Mouse (Mus musculus): Measurements from ENCODE around the gene Nfatc3. TPM values are rescaled to one million over a fixed set of nuclear protein-coding genes. Genes with fewer than 3 reads are reported as not detected.
"Not testable (repeated sequence)": the region's sequence is repeated elsewhere in the genome, so short reads cannot be mapped to it uniquely, and the experiment has no call there.

Gene Nfatc3
- polyA plus RNA-seq (2012; ENCODE audit: insufficient read depth, insufficient read length, missing spikeins): 28.3 and 31.9 TPM in 2 replicates

DNA sequence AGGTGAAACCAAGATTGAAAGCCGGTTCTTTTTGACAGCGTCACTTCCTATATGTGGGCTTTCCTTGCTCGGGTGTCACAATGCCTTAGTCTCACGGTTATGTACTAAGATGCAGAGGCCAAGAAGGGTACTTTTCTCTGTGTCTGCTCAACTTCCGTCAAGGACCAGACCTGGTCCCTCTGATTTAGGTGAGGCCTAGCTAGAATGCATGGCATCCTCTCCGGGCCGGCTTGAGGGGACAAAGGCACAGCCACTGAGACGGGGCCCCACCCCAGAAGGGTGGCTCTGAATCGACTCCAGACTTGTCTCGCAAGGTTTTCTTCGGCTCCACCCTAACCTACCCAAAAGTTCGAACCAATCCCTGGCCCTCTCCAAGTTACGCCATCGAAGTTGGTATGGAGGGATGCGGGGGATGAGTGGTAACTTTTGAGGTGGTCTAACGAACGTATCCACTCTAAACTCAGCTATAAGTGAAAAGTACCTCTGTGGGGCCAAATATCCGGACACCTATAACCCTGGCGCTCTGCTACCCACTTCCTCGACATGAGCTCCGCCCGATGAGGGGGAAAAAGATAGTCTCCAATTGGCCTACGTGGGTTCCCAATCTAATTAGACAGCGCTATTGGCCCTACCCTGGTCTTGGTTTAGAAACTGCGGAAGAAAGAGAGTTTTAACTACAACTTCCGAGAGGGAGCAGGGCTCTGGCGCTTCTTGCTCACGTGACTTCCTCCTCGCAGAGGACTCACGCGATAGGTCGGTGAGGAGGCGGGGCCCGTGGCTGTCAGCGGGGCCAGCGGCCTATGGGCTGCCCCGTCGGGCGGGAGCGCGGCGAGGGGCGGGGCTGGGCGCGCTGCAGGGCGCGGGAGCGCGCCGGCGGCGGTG lies at the start of gene Nfatc3:
Nfatc3 (plus strand) TSS at position 110 of the 882 bp plus-strand sequence.
- Histone ChIP-seq H3K4me3 (ENCODE audit: insufficient read depth, low read length) (peak within 1 kb of the TSS; percentile 81), H3K27ac (ENCODE audit: insufficient read depth, low read depth, low read length) (peak within 1 kb of the TSS; percentile 90), H3K4me1 (ENCODE audit: control insufficient read depth, insufficient read depth, low read length) (peaks cover 32% of the 10 kb centered on the region)
- TF ChIP-seq CTCF (IDR thresholded peaks at IDR 0.05; ENCODE audit: low read depth, low read length) (no peak), POLR2A (IDR thresholded peaks at IDR 0.05; ENCODE audit: borderline replicate concordance, low read depth, low read length) (0 out of 2 replicates have a peak, but pooled peaks have one; percentile 35)

DNA sequence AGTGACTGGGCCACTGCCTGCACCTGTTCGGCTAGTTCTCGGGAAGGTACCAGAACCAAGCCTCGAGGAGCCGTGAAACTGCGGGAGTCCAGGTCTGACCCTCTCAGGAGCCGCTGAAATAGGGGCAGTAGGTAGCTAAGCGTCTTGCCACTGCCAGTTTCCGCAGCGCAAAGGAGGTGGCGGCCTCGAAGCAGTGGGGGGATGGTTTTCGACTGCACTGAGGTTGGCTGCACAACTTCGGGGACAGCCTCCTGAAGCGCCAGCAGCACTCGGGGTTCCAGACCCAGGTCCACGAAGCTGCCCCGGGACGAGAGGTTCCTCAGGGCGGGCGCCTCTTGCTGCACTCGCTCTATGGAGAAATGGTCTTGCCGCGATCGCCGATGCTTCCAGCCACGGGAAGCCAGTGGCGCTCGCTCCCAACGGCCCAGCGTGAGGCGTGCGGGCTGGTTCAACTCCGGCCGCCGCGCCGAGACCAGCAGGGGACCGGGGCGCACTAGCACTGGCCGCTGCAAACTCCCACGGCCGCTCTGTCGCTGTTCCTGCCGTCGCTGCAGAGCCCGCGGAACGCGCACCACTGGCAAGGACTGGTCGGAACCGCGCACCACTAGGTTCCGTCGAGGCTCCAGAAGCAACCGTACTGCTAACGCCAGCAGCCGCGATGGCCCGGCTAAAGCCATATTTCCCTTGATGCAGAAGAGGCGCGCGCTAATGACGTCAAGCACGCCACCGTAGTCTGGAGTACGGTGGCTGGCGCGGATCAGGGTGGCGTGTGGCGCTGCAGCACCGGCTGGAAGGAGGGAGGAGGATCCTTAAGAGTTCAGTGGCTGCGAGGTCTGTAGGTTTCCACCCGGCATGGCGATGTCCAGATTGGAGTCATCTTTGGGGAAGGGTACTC lies 47.6 kb upstream of the Nfatc3 start:
- TF ChIP-seq POLR2A (IDR thresholded peaks at IDR 0.05; ENCODE audit: borderline replicate concordance, low read depth, low read length): 0 out of 2 replicates have a peak, but pooled peaks have one; percentile 45
- no peak for TF ChIP-seq CTCF (IDR thresholded peaks at IDR 0.05; ENCODE audit: low read depth, low read length)
- Histone ChIP-seq H3K27ac (ENCODE audit: insufficient read depth, low read depth, low read length) (peak overlapping the region; percentile 49), H3K4me1 (ENCODE audit: control insufficient read depth, insufficient read depth, low read length) (peaks cover 25% of the 10 kb centered on the region), H3K4me3 (ENCODE audit: insufficient read depth, low read length) (peak overlapping the region; percentile 84)

DNA sequence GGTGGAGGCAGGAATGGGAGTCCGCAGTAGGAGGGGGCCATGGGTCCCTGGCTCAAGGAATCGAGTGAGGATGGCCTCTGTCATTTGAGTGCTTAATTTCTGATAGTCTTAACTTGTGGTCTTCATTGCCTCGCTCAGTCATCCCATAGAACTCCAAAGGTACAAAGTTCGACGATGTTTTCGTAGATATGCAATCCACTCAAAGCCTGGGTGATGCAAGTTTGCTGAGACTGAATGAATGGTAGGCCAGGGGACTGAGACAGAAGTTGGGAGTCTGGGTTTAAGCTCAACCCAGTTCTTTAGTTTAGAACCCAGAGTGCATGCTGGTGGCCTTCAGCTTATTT lies 47.0 kb upstream of the Nfatc3 start, which contains the start of gene Ddx28:
Ddx28 (minus strand) TSS at position 240 of the 344 bp plus-strand sequence.
- Histone ChIP-seq H3K4me3 (ENCODE audit: insufficient read depth, low read length) (peak within 1 kb of the TSS; percentile 84), H3K4me1 (ENCODE audit: control insufficient read depth, insufficient read depth, low read length) (peaks cover 21% of the 10 kb centered on the region), H3K27ac (ENCODE audit: insufficient read depth, low read depth, low read length) (peak within 1 kb of the TSS; percentile 49)
- TF ChIP-seq POLR2A (IDR thresholded peaks at IDR 0.05; ENCODE audit: borderline replicate concordance, low read depth, low read length): no peak
- no peak for TF ChIP-seq CTCF (IDR thresholded peaks at IDR 0.05; ENCODE audit: low read depth, low read length)

DNA sequence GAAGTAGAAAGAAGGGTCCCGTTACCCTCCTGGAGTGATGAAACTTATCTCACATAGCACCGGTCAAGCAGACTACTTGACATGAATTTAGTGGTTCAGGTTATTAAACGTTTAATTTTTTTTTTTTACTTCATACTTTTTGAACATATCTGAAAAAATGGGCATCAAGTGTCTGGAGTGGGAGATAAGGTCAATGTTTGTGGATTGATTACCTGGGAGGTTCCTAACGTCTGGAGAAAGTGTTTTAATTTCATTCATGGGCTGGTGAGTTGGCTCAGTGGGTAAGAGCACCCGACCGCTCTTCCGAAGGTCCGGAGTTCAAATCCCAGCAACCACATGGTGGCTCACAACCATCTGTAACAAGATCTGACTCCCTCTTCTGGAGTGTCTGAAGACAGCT lies 46.4 kb upstream of the Nfatc3 start:
- H3K4me1 ChIP-seq (ENCODE audit: control insufficient read depth, insufficient read depth, low read length): peaks cover 19% of the 10 kb centered on the region
- H3K27ac ChIP-seq (ENCODE audit: insufficient read depth, low read depth, low read length): not testable (repeated sequence)

DNA sequence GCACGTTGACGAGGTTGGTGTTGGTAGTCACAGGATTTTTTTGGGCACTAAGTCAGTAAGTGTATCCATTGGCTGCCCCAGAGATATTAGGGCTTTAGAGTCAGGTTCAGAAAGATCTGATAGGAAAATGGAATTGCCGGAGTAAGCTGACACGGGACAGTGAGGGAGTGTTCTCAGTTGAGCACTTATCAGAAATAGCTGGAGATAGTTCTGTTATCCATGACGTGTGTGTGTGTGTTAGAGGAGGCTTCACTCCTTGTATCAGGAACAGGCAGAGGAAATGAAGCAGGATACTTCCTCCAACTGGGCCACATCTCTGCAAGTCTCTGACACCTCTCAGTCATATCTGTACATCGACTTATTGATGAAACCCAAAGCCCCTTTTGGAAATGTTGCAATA lies 42.4 kb upstream of the Nfatc3 start:
- Histone ChIP-seq H3K4me3 (ENCODE audit: insufficient read depth, low read length) (no peak overlapping the region), H3K27ac (ENCODE audit: insufficient read depth, low read depth, low read length) (no peak overlapping the region), H3K4me1 (ENCODE audit: control insufficient read depth, insufficient read depth, low read length) (peaks cover 5% of the 10 kb centered on the region; the same call in 1 of the 2 replicates)
- TF ChIP-seq CTCF (IDR thresholded peaks at IDR 0.05; ENCODE audit: low read depth, low read length): no peak
- TF ChIP-seq POLR2A (IDR thresholded peaks at IDR 0.05; ENCODE audit: borderline replicate concordance, low read depth, low read length): no peak

More for the DNA sequence above, 46.4 kb upstream of the Nfatc3 start:
- peak overlapping the region; percentile 84; the same call in 1 of the 2 replicates for H3K4me3 ChIP-seq (ENCODE audit: insufficient read depth, low read length)

DNA sequence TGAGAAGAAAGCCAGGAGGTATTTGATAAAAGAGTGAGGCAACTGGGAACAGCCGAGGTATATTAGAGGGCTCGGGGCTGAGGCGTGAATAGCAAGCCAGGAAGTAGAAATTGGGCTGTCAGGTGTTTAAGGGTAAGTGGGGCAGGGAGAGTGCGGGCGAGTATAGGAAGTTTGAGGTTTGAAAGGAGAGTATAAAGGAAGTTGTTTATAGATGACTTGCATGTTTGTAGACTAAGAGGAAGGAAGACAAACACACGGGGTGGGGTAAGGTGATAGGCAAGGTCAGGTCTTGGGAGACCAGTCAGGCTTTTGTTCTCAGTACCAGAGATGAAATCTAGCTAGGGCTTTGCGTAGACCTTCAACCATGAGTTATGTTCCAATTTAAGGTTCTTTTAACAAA lies 41.5 kb upstream of the Nfatc3 start:
- no peak overlapping the region for H3K27ac ChIP-seq (ENCODE audit: insufficient read depth, low read depth, low read length)
- no peak overlapping the region for H3K4me3 ChIP-seq (ENCODE audit: insufficient read depth, low read length)
- H3K4me1 ChIP-seq (ENCODE audit: control insufficient read depth, insufficient read depth, low read length): peaks cover 5% of the 10 kb centered on the region; the same call in 1 of the 2 replicates
- TF ChIP-seq CTCF (IDR thresholded peaks at IDR 0.05; ENCODE audit: low read depth, low read length) (no peak), POLR2A (IDR thresholded peaks at IDR 0.05; ENCODE audit: borderline replicate concordance, low read depth, low read length) (no peak)

DNA sequence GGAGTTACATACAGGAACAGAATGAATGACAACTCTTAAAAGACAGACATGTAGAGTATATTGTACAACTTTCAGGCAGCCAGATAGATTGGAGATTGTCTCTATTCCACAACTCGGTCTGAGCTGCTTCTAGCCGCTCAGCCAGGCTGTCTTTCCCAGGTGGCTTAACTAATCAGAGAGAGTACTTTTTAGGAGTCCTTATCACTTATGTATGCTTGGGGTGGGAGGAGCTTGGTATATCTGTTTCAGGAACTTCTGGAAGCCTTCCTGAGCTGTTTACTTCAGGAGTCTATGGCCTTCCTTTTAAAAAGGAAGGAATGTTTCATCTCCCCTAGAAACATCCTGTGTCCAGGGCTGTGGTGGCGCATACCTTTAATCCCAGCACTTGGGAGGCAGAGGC lies 40.6 kb upstream of the Nfatc3 start:
- no peak overlapping the region for H3K4me3 ChIP-seq (ENCODE audit: insufficient read depth, low read length)
- no peak overlapping the region for H3K27ac ChIP-seq (ENCODE audit: insufficient read depth, low read depth, low read length)
- H3K4me1 ChIP-seq (ENCODE audit: control insufficient read depth, insufficient read depth, low read length): peaks cover 5% of the 10 kb centered on the region; the same call in 1 of the 2 replicates
- no peak for TF ChIP-seq POLR2A (IDR thresholded peaks at IDR 0.05; ENCODE audit: borderline replicate concordance, low read depth, low read length)
- no peak for TF ChIP-seq CTCF (IDR thresholded peaks at IDR 0.05; ENCODE audit: low read depth, low read length)

DNA sequence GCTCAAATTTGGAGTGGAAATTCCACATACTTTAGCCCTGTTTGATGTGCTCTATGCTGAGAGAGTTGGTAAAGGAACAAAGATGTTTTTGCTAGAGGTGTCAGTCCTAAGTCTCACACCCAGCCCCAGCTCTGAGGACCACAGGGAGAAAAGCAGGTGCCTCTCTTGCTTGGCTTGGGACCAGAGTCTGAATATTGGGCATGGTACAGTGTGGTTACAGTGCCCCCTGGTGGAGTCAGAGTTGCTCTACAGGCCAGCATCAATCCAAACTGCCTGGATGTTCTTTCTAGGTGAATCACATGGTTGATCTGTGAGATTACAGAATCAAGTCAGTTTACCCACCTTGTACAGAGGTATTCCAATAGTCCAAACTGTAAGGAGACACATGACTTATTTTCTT lies 36.2 kb upstream of the Nfatc3 start:
- Histone ChIP-seq H3K4me1 (ENCODE audit: control insufficient read depth, insufficient read depth, low read length) (no peaks in the 10 kb centered on the region), H3K4me3 (ENCODE audit: insufficient read depth, low read length) (no peak overlapping the region), H3K27ac (ENCODE audit: insufficient read depth, low read depth, low read length) (no peak overlapping the region)
- TF ChIP-seq CTCF (IDR thresholded peaks at IDR 0.05; ENCODE audit: low read depth, low read length) (peak; percentile 88), POLR2A (IDR thresholded peaks at IDR 0.05; ENCODE audit: borderline replicate concordance, low read depth, low read length) (no peak)

DNA sequence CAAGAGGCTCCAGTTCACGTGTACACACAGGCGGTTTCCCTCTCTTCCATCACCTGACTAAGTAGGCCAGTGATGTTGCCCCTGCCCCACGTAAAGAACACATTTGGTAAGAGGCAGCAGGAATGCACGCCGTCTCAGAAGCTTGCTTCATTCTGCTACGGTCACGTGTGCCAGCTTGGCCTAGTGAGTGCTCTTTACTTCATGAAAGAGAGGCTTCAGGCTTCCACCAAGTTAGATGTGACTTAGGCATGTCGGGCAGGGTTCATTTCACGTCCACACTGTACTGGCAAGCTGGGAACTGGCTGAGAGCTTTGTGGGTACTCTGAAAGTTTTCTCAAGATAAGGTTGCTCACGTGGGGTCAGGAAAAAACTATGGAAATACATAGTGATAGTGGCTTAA lies 19.9 kb upstream of the Nfatc3 start:
- Histone ChIP-seq H3K4me3 (ENCODE audit: insufficient read depth, low read length) (no peak overlapping the region), H3K27ac (ENCODE audit: insufficient read depth, low read depth, low read length) (no peak overlapping the region)
- TF ChIP-seq CTCF (IDR thresholded peaks at IDR 0.05; ENCODE audit: low read depth, low read length): no peak
- no peak for TF ChIP-seq POLR2A (IDR thresholded peaks at IDR 0.05; ENCODE audit: borderline replicate concordance, low read depth, low read length)

More for the DNA sequence above, 19.9 kb upstream of the Nfatc3 start:
- H3K4me1 ChIP-seq (ENCODE audit: control insufficient read depth, insufficient read depth, low read length): peaks cover 21% of the 10 kb centered on the region

Measured in bone marrow macrophage, adult 2 months (primary cell).